Mouse (Mus musculus) layer of hippocampus, adult 11-12 months (tissue): ENCODE data around the gene Hbp1.

ENCODE experiments used
- DNase-seq: peaks from one replicate; pipeline ENCODE4 v3.0.0; 2022; ENCODE audit warnings: low spot score

The Hbp1 gene

GRCm38 (mm10) chr12:31905696-31906551 is 44.4 kb downstream of the Hbp1 start:
- no peak for DNase-seq

- no peak for DNase-seq
These were observed 49.9 kb downstream of the Hbp1 start for GRCm38 (mm10) chr12:31900391-31900914.

GRCm38 (mm10) chr12:31897456-31897855 is 52.9 kb downstream of the Hbp1 start:
- DNase-seq = no peak

- no peak for DNase-seq
These were observed 53.3 kb downstream of the Hbp1 start for GRCm38 (mm10) chr12:31896986-31897385.

- DNase-seq = no peak
These were observed 54.0 kb downstream of the Hbp1 start for GRCm38 (mm10) chr12:31896295-31896694.

- DNase-seq = peak; percentile 57
These were observed 54.4 kb downstream of the Hbp1 start for GRCm38 (mm10) chr12:31895888-31896287.

- no peak for DNase-seq
These were observed 55.1 kb downstream of the Hbp1 start for GRCm38 (mm10) chr12:31895095-31895734.

GRCm38 (mm10) chr12:31892771-31893170 is 57.6 kb downstream of the Hbp1 start:
- no peak for DNase-seq

- DNase-seq = no peak
These were observed 58.3 kb downstream of the Hbp1 start for GRCm38 (mm10) chr12:31892079-31892478.

- DNase-seq = no peak
These were observed 59.6 kb downstream of the Hbp1 start for GRCm38 (mm10) chr12:31890685-31891084.

- DNase-seq = no peak
These were observed 64.3 kb downstream of the Hbp1 start for GRCm38 (mm10) chr12:31885844-31886606.

- DNase-seq = no peak
These were observed 65.3 kb downstream of the Hbp1 start for GRCm38 (mm10) chr12:31885084-31885483.

GRCm38 (mm10) chr12:31884365-31884764 is 66.0 kb downstream of the Hbp1 start:
- DNase-seq = no peak

GRCm38 (mm10) chr12:31882736-31883135 is 67.6 kb downstream of the Hbp1 start:
- no peak for DNase-seq

GRCm38 (mm10) chr12:31876775-31877174 is 73.6 kb downstream of the Hbp1 start:
- DNase-seq = no peak
